Mouse (Mus musculus) CH12.LX (cell line): Measurements from ENCODE around the gene P4ha2. TPM values are rescaled to one million over a fixed set of nuclear protein-coding genes. Genes with fewer than 3 reads are reported as not detected.

ENCODE experiments used
- DNase-seq: peaks from one replicate; pipeline ENCODE4 v3.0.0-alpha.2; 2013; ENCODE audit errors: extremely low read depth
- H3K27ac ChIP-seq: 2 replicates; pipeline ENCODE4 v1.5.1; 2012; ENCODE audit warnings: low read depth, mild to moderate bottlenecking, control low read depth, moderate library complexity; ENCODE audit not compliant: insufficient read depth
- H3K27me3 ChIP-seq: replicated peaks from 2 replicates; pipeline ENCODE3; 2012; ENCODE audit warnings: inconsistent platforms
- H3K36me3 ChIP-seq, 2 experiments: replicated peaks in 1 of 2; 2 replicates each; pipeline versions ENCODE3 to v1.6.1; 2012; ENCODE audit warnings: inconsistent platforms in 1 of 2, low read length in 1 of 2, mild to moderate bottlenecking in 1 of 2, mixed read lengths in 1 of 2, moderate library complexity in 1 of 2; ENCODE audit not compliant: control insufficient read depth in 1 of 2, insufficient read depth in 1 of 2
- H3K4me1 ChIP-seq, 2 experiments: 2 replicates each; pipeline ENCODE4 v1.6.1; 2012; ENCODE audit warnings: inconsistent platforms in 1 of 2, moderate library complexity in 1 of 2; ENCODE audit not compliant: insufficient read depth in 2 of 2, control insufficient read depth in 1 of 2
- H3K4me2 ChIP-seq: 2 replicates; pipeline ENCODE4 v1.6.1; 2012; ENCODE audit warnings: low read depth, mild to moderate bottlenecking, control low read depth; ENCODE audit not compliant: poor library complexity, insufficient read depth, severe bottlenecking
- H3K4me3 ChIP-seq, 3 experiments: fragments of 150-350 bp in 1 of 3; sonication (generic) in 1 of 3; replicated peaks in 1 of 3; 2 replicates each; pipeline versions ENCODE3 to v1.5.1; 2011 to 2012; ENCODE audit warnings: low read depth in 2 of 3, low read length in 2 of 3, mild to moderate bottlenecking in 2 of 3, moderate library complexity in 2 of 3, control low read depth in 1 of 3, improper control_type of control experiment in 1 of 3, inconsistent platforms in 1 of 3, mixed read lengths in 1 of 3; ENCODE audit not compliant: poor library complexity in 1 of 3
- H3K79me2 ChIP-seq: replicated peaks from 2 replicates; pipeline ENCODE4 v1.6.1; 2012; ENCODE audit warnings: mild to moderate bottlenecking, moderate library complexity; ENCODE audit not compliant: control insufficient read depth, poor library complexity, insufficient read depth, severe bottlenecking; ENCODE audit errors: extremely low read depth
- H3K9ac ChIP-seq: 2 replicates; pipeline ENCODE4 v1.6.1; 2012; ENCODE audit warnings: low read depth, mild to moderate bottlenecking, control low read depth, moderate library complexity; ENCODE audit not compliant: insufficient read depth
- H3K9me3 ChIP-seq: replicated peaks from 2 replicates; pipeline ENCODE3; 2012; ENCODE audit warnings: low read length, inconsistent platforms, mixed read lengths
- CHD1 ChIP-seq: IDR thresholded peaks from 2 replicates; pipeline ENCODE4 v1.6.1; 2012; ENCODE audit warnings: low read depth, low read length, improper control_type of control experiment, inconsistent platforms
- CTCF ChIP-seq, 2 experiments: IDR thresholded peaks in 1 of 2; conservative IDR thresholded peaks in 1 of 2; 2 replicates each; pipeline ENCODE4 v1.5.1; 2011 to 2012; ENCODE audit warnings: low read depth in 2 of 2, low read length in 2 of 2, improper control_type of control experiment in 1 of 2, inconsistent platforms in 1 of 2, mild to moderate bottlenecking in 1 of 2, moderate library complexity in 1 of 2
- E2F4 ChIP-seq: IDR thresholded peaks from 2 replicates; pipeline ENCODE4 v1.6.1; 2011; ENCODE audit warnings: low read depth, low read length, improper control_type of control experiment; ENCODE audit not compliant: insufficient replicate concordance
- ELF1 ChIP-seq: IDR thresholded peaks from 2 replicates; pipeline ENCODE4 v1.6.1; 2014; ENCODE audit warnings: low read depth, mild to moderate bottlenecking, inconsistent platforms, low read length, improper control_type of control experiment
- EP300 ChIP-seq: IDR thresholded peaks from 2 replicates; pipeline ENCODE4 v1.6.1; 2011; ENCODE audit warnings: low read length, improper control_type of control experiment
- GABPA ChIP-seq: IDR thresholded peaks from 2 replicates; pipeline ENCODE4 v1.6.1; 2012; ENCODE audit warnings: low read depth, low read length, improper control_type of control experiment, inconsistent platforms; ENCODE audit not compliant: insufficient replicate concordance
- JUN ChIP-seq: IDR thresholded peaks from 2 replicates; pipeline ENCODE4 v1.6.1; 2011; ENCODE audit warnings: low read depth, mild to moderate bottlenecking, low read length, improper control_type of control experiment, moderate library complexity; ENCODE audit not compliant: insufficient read depth
- JUND ChIP-seq: conservative IDR thresholded peaks from 2 replicates; pipeline ENCODE4 v1.6.1; 2011; ENCODE audit warnings: low read depth, low read length, improper control_type of control experiment
- MAFK ChIP-seq: IDR thresholded peaks from 2 replicates; pipeline ENCODE4 v1.6.1; 2011; ENCODE audit warnings: low read length, improper control_type of control experiment; ENCODE audit not compliant: insufficient replicate concordance
- MAZ ChIP-seq: IDR thresholded peaks from 2 replicates; pipeline ENCODE4 v1.6.1; 2012; ENCODE audit warnings: low read depth, mild to moderate bottlenecking, inconsistent platforms, low read length, improper control_type of control experiment, moderate library complexity
- MEF2A ChIP-seq: IDR thresholded peaks from 2 replicates; pipeline ENCODE4 v1.6.1; 2014; ENCODE audit warnings: low read depth, mild to moderate bottlenecking, inconsistent platforms, low read length, improper control_type of control experiment, borderline replicate concordance
- NELFE ChIP-seq: IDR thresholded peaks from 2 replicates; pipeline ENCODE4 v1.6.1; 2011; ENCODE audit warnings: low read depth, low read length, improper control_type of control experiment
- POLR2A ChIP-seq: IDR thresholded peaks from 2 replicates; pipeline ENCODE4 v1.6.1; 2011; ENCODE audit warnings: low read depth, mild to moderate bottlenecking, improper control_type of control experiment, low read length
- POLR2AphosphoS2 ChIP-seq: IDR thresholded peaks from 2 replicates; pipeline ENCODE4 v1.6.1; 2011; ENCODE audit warnings: low read depth, low read length, improper control_type of control experiment
- RCOR1 ChIP-seq: conservative IDR thresholded peaks from 2 replicates; pipeline ENCODE4 v1.6.1; 2012; ENCODE audit warnings: low read depth, mild to moderate bottlenecking, inconsistent platforms, low read length, improper control_type of control experiment
- SMC3 ChIP-seq: IDR thresholded peaks from 2 replicates; pipeline ENCODE4 v1.6.1; 2011; ENCODE audit warnings: low read depth, low read length, improper control_type of control experiment
- TCF12 ChIP-seq: IDR thresholded peaks from 2 replicates; pipeline ENCODE4 v1.6.1; 2014; ENCODE audit warnings: low read depth, mild to moderate bottlenecking, inconsistent platforms, low read length, improper control_type of control experiment
- USF1 ChIP-seq: IDR thresholded peaks from 2 replicates; pipeline ENCODE4 v1.6.1; 2014; ENCODE audit warnings: low read depth, mild to moderate bottlenecking, inconsistent platforms, low read length, improper control_type of control experiment
- USF2 ChIP-seq: conservative IDR thresholded peaks from 2 replicates; pipeline ENCODE4 v1.6.1; 2011; ENCODE audit warnings: low read depth, low read length, improper control_type of control experiment
- ZKSCAN1 ChIP-seq: IDR thresholded peaks from 2 replicates; pipeline ENCODE4 v1.6.1; 2012; ENCODE audit warnings: low read depth, inconsistent platforms, low read length, improper control_type of control experiment, borderline replicate concordance
- ZNF384 ChIP-seq: IDR thresholded peaks from 2 replicates; pipeline ENCODE4 v1.6.1; 2012; ENCODE audit warnings: low read depth, low read length, improper control_type of control experiment, inconsistent platforms
- dilution Hi-C: fragments of 300-500 bp; cut with MboI; formaldehyde crosslinking; loops from 2 replicates; pipeline ENCODE4 v1.14.3; 2020; ENCODE audit warnings: low sequenced_read_pairs; ENCODE audit not compliant: extremely low pct_unique_long_range_greater_than_20kb, extremely low pct_ligation_motif_present
- in situ Hi-C: fragments of 300-500 bp; cut with MboI; formaldehyde crosslinking; loops from 3 replicates; pipeline ENCODE4 v1.14.3; 2019; ENCODE audit warnings: low sequenced_read_pairs, low pct_ligation_motif_present, low pct_unique_long_range_greater_than_20kb, mixed read lengths
- polyA plus RNA-seq: library from polyadenylated mRNA; unstranded; fragments of >175 nt; gene quantifications from 2 replicates; pipeline ENCODE4 v1.2.1, GENCODE M21; 2012; ENCODE audit warnings: low read depth; ENCODE audit not compliant: insufficient read length
- total RNA-seq, 2 experiments: library from RNA; depleted of rRNA; stranded (reverse); fragments of 300-350 nt in 1 of 2; fragments of >200 nt in 1 of 2; gene quantifications; 2 replicates each; pipeline ENCODE4 v1.2.3; 2012 to 2014

Gene P4ha2
- total and polyA plus RNA-seq, 3 experiments = 3.6 to 10.0 (median 7.9) TPM

DNA sequence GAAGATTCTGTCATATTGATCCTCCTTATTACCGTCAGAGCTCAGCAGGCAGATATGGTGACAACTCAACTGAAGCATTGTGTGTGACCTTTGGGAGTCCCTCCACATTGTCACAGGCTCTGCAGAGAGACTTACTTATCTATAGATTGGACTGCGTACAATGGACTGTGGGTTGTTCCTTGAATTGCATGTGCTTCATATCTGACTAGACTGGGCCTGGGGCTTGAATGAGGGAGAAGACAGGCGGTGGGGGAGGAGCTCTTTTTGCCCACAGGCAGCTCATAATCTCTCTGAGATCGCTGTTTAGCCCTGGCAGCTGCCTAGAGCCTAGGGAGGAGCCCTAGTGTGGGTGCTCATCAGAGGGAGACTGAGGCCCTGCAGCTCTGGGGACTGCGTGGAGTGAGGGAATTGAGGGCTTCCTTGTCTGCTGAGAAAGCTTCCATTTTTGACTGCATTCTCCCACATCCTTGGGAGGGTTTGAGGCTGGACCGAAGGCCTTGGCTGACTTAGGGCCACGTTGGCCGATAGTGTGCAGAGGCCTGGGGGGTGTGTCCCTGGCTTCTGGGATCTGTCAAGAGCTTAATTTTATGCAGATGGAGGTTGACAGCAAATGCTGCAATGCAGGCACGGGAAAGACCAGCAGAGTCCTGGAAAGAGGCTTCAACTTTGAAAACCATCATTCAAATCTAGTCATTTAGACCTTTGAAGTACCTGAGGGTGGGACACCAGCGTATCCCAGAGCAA, 3.0 kb downstream of the P4ha2 start:
- no peak for TF ChIP-seq GABPA
- TF ChIP-seq MAZ = no peak
- TF ChIP-seq ZNF384 = no peak
- TF ChIP-seq USF1 = no peak
- TF ChIP-seq MAFK = no peak
- TF ChIP-seq CTCF (conservative IDR thresholded peaks at IDR 0.05 in 1 of 2, IDR thresholded peaks at IDR 0.05 in 1 of 2; ENCODE audit: low read depth in 2 of 2, low read length in 2 of 2) = no peak
- no peak for TF ChIP-seq NELFE
- TF ChIP-seq JUND = no peak
- no peak for TF ChIP-seq CHD1
- no peak for TF ChIP-seq SMC3
- no peak for TF ChIP-seq POLR2AphosphoS2
- TF ChIP-seq E2F4 = no peak
- TF ChIP-seq ZKSCAN1 = no peak
- TF ChIP-seq EP300 = no peak
- TF ChIP-seq USF2 = no peak
- no peak for TF ChIP-seq MEF2A
- TF ChIP-seq, all 38 proteins: peak for 0
- no peaks in the 10 kb centered on the region for H3K36me3 ChIP-seq
- H3K9me3 ChIP-seq = no peaks in the 10 kb centered on the region
- no peak overlapping the region for H3K4me3 ChIP-seq
- H3K4me2 ChIP-seq = no peak overlapping the region
- in situ Hi-C loops = no loop called here
- dilution Hi-C loops = no loop called here
- no peaks in the 10 kb centered on the region for H3K79me2 ChIP-seq
- H3K9ac ChIP-seq = no peak overlapping the region
- peaks cover 3 to 14% of the 10 kb centered on the region in 2 experiments; a peak in 3 of 4 replicates for H3K4me1 ChIP-seq
- no peak for DNase-seq
- no peak overlapping the region for H3K27ac ChIP-seq
- peaks cover 52% of the 10 kb centered on the region for H3K27me3 ChIP-seq

DNA sequence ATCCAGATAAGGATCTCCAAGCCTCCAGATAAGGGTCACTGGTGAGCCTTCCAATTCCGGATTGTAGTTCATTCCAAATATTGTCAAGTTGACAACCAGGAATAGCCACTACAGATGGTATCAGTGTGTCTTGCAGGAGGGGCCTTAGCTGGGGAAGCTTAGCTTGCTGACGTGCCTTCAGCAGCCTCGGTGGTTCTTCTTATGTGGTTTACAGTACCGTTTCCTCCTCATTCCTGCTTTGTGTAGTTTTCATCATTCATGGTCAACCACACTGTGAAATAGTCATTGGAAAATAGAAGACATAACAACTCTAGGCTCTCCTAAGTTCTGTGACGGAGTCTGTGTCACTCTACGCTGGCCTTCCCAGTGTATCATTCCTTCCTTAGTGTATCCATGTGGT, 5.1 kb downstream of the P4ha2 start:
- TF ChIP-seq ELF1 = no peak
- no peak for TF ChIP-seq JUN
- no peak for TF ChIP-seq POLR2AphosphoS2
- TF ChIP-seq POLR2A = no peak
- no peak for TF ChIP-seq TCF12
- no peak for TF ChIP-seq RCOR1
- peaks cover 3 to 14% of the 10 kb centered on the region in 2 experiments; a peak in 3 of 4 replicates for H3K4me1 ChIP-seq
- no peak overlapping the region for H3K4me3 ChIP-seq
- no peak overlapping the region for H3K27ac ChIP-seq
- dilution Hi-C loops (no loop called here), in situ Hi-C loops (no loop called here)
- H3K9ac ChIP-seq = no peak overlapping the region
- no peaks in the 10 kb centered on the region for H3K36me3 ChIP-seq
- no peaks in the 10 kb centered on the region for H3K79me2 ChIP-seq
- DNase-seq = no peak
- no peak overlapping the region for H3K4me2 ChIP-seq
- peaks cover 65% of the 10 kb centered on the region for H3K27me3 ChIP-seq
- no peaks in the 10 kb centered on the region for H3K9me3 ChIP-seq
